Mouse (Mus musculus) testis, adult 2 months (tissue): ENCODE results near the gene Rxra. TPM values are rescaled to one million over a fixed set of nuclear protein-coding genes. Genes with fewer than 3 reads are reported as not detected.

Experiments
- H3K27ac ChIP-seq: fragments of 200-500 bp; 2 replicates; pipeline ENCODE4 v1.5.1; 2012; ENCODE audit warnings: low read depth, low read length; ENCODE audit not compliant: control insufficient read depth, insufficient read depth
- H3K27me3 ChIP-seq: fragments of 200-500 bp; 2 replicates; pipeline ENCODE4 v1.6.1; 2012; ENCODE audit warnings: mild to moderate bottlenecking, low read length, moderate library complexity; ENCODE audit not compliant: control insufficient read depth, insufficient read depth
- H3K36me3 ChIP-seq: fragments of 200-500 bp; 2 replicates; pipeline ENCODE4 v1.6.1; 2012; ENCODE audit warnings: mild to moderate bottlenecking, low read length; ENCODE audit not compliant: control insufficient read depth, insufficient read depth
- H3K4me1 ChIP-seq: fragments of 200-500 bp; 2 replicates; pipeline ENCODE4 v1.6.1; 2012; ENCODE audit warnings: low read length; ENCODE audit not compliant: control insufficient read depth, insufficient read depth
- H3K4me3 ChIP-seq: fragments of 200-500 bp; 2 replicates; pipeline ENCODE4 v1.5.1; 2012; ENCODE audit warnings: low read depth, mild to moderate bottlenecking, low read length, moderate library complexity, mixed read lengths; ENCODE audit not compliant: control insufficient read depth
- CTCF ChIP-seq: fragments of 200-500 bp; IDR thresholded peaks from 2 replicates; pipeline ENCODE4 v1.5.1; 2012; ENCODE audit warnings: low read depth, mild to moderate bottlenecking, inconsistent platforms, low read length, moderate library complexity; ENCODE audit not compliant: control insufficient read depth, insufficient read depth, insufficient replicate concordance
- POLR2A ChIP-seq: fragments of 200-500 bp; IDR thresholded peaks from 2 replicates; pipeline ENCODE4 v1.6.1; 2012; ENCODE audit warnings: low read depth, mild to moderate bottlenecking, inconsistent platforms, low read length, moderate library complexity; ENCODE audit not compliant: control insufficient read depth
- polyA plus RNA-seq: library from polyadenylated mRNA; depleted of rRNA; stranded (reverse); fragments of >200 nt; gene quantifications from 2 replicates; pipeline ENCODE4 v1.2.3, GENCODE M21; 2012

The Rxra gene
- polyA plus RNA-seq, 1 experiment = 54.3 TPM

DNA sequence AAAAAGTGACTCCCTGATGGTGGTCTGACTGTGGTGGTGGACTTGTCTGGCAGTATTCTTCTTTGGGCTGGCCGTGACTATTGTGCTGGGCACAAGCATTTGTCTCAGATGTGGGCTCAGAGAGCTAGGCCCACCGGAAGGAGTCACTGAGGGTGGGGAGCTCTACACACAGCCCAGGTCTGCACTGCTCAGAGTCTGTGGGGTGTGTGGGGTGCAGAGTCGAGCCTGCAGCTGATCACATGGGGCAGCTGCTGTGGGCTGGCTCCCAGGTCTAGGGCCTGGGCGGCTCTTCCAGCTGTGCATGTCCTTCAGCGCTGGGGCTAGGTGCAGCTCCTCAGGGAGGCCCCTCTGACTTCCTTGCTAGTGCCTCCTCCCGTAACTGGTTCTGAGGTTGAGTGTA, 3.8 kb downstream of the Rxra start:
- no peaks in the 10 kb centered on the region for H3K27me3 ChIP-seq
- no peak overlapping the region for H3K4me3 ChIP-seq
- TF ChIP-seq POLR2A (no peak), CTCF (no peak)
- peaks cover 20% of the 10 kb centered on the region for H3K4me1 ChIP-seq
- peak overlapping the region; percentile 25 for H3K27ac ChIP-seq
- H3K36me3 ChIP-seq = no peaks in the 10 kb centered on the region

DNA sequence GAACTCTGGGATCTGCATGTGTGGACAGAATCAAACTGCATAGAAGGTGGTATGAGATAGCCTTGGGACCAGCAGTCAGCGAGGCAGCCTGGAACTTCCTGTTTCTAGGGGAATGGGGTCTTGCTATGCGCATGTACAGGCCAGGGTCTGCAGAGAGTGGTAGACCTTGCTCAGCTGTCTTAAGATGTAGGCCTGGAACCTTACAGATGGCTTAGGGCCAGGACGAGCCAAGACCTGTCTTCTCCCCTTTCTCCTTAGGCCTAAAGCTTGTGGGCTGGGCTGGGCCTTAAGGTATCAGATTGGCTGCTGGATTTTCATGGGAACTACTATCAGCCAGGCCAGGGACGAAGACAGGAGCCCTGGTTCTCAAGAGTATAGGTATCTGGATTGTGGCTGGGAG, 4.4 kb downstream of the Rxra start:
- peaks cover 20% of the 10 kb centered on the region for H3K4me1 ChIP-seq
- TF ChIP-seq CTCF (no peak), POLR2A (no peak)
- no peaks in the 10 kb centered on the region for H3K36me3 ChIP-seq
- no peaks in the 10 kb centered on the region for H3K27me3 ChIP-seq
- H3K4me3 ChIP-seq = no peak overlapping the region
- H3K27ac ChIP-seq = no peak overlapping the region

GRCm38 (mm10) chr2:27681426-27681825, 5.2 kb downstream of the Rxra start:
- Histone ChIP-seq H3K4me3 (no peak overlapping the region), H3K27me3 (no peaks in the 10 kb centered on the region), H3K36me3 (no peaks in the 10 kb centered on the region), H3K4me1 (peaks cover 14% of the 10 kb centered on the region), H3K27ac (no peak overlapping the region)
- no peak for TF ChIP-seq POLR2A
- no peak for TF ChIP-seq CTCF

DNA sequence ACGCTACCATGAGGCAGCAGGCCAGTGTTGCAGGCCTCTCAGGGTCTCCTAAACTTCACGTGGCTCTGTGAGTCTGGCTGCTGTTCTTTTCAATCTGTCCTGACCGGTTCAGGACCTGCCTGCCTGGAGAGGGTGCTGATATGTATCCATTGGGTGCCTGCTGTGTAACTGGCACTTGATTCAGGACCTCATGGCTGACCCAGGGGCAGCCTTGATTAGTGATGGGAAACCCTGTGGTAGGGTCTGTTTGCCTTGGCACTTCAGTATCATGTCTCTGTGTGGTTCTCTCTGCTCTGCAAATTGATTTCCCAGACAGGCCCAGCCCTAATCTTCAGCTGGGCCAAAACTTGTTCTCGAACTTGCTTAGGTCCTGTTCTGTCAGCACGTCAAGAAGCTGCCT, 5.9 kb downstream of the Rxra start:
- Histone ChIP-seq H3K27me3 (no peaks in the 10 kb centered on the region), H3K4me3 (no peak overlapping the region), H3K4me1 (peaks cover 14% of the 10 kb centered on the region), H3K36me3 (no peaks in the 10 kb centered on the region), H3K27ac (no peak overlapping the region)
- no peak for TF ChIP-seq CTCF
- no peak for TF ChIP-seq POLR2A

GRCm38 (mm10) chr2:27684017-27684657, 7.9 kb downstream of the Rxra start:
- no peak overlapping the region for H3K4me3 ChIP-seq
- H3K4me1 ChIP-seq = peaks cover 4% of the 10 kb centered on the region; the same call in 1 of the 2 replicates
- TF ChIP-seq CTCF = no peak
- no peaks in the 10 kb centered on the region for H3K27me3 ChIP-seq
- H3K27ac ChIP-seq = no peak overlapping the region
- H3K36me3 ChIP-seq = no peaks in the 10 kb centered on the region

DNA sequence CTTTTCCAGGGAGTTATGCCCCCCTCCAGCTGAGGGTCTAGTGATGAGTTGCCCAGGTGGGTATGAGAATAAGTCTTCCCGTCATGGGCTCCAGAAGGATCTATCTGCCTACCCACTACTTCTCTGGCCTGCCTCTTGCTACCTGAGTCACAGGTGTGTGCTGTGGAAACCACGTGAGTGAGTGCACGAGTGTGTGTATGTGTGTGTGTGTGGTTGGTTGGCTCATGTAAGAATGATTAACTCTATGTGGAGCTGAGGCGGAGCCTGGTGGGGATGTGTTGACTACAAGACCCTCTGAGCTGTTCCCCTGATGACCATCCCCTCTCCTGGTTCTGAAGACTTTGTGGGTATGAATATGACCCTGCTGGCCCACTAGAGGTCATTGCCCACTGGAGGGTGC, 9.7 kb downstream of the Rxra start:
- Histone ChIP-seq H3K4me3 (no peak overlapping the region), H3K36me3 (no peaks in the 10 kb centered on the region), H3K27me3 (no peaks in the 10 kb centered on the region), H3K27ac (no peak overlapping the region), H3K4me1 (peaks cover 2% of the 10 kb centered on the region; the same call in 1 of the 2 replicates)
- TF ChIP-seq POLR2A (no peak), CTCF (no peak)

GRCm38 (mm10) chr2:27686335-27686734, 10.1 kb downstream of the Rxra start:
- H3K4me1 ChIP-seq = peaks cover 2% of the 10 kb centered on the region; the same call in 1 of the 2 replicates
- no peaks in the 10 kb centered on the region for H3K27me3 ChIP-seq
- no peak overlapping the region for H3K27ac ChIP-seq
- H3K4me3 ChIP-seq = no peak overlapping the region
- TF ChIP-seq CTCF (no peak), POLR2A (no peak)
- no peaks in the 10 kb centered on the region for H3K36me3 ChIP-seq
